Mouse (Mus musculus) C2C12 (cell line): ENCODE data around the gene Hcls1.

Source experiments
- CEBPB ChIP-seq: IDR thresholded peaks from one replicate; pipeline ENCODE4 v1.6.1; 2011; ENCODE audit warnings: low read depth, mild to moderate bottlenecking, control low read depth, moderate library complexity
- CTCF ChIP-seq: IDR thresholded peaks from one replicate; pipeline ENCODE4 v1.5.1; 2011; ENCODE audit not compliant: control insufficient read depth, insufficient read depth, insufficient read length
- FOSL1 ChIP-seq: IDR thresholded peaks from one replicate; pipeline ENCODE4 v1.8.0; 2011; ENCODE audit warnings: mild to moderate bottlenecking, low read length; ENCODE audit not compliant: poor library complexity, insufficient read depth, severe bottlenecking
- MAX ChIP-seq: IDR thresholded peaks from one replicate; pipeline ENCODE4 v1.6.1; 2011; ENCODE audit warnings: mild to moderate bottlenecking, control low read depth
- MYOD1 ChIP-seq: IDR thresholded peaks from one replicate; pipeline ENCODE4 v1.6.1; 2011; ENCODE audit warnings: low read depth; ENCODE audit not compliant: control insufficient read depth, insufficient read length
- MYOG ChIP-seq: IDR thresholded peaks from one replicate; pipeline ENCODE4 v1.6.1; 2011; ENCODE audit not compliant: control insufficient read depth, insufficient read length; ENCODE audit errors: extremely low read depth
- USF1 ChIP-seq: IDR thresholded peaks from one replicate; pipeline ENCODE4 v1.6.1; 2011; ENCODE audit warnings: low read depth, mild to moderate bottlenecking, control low read depth, moderate library complexity

DNA sequence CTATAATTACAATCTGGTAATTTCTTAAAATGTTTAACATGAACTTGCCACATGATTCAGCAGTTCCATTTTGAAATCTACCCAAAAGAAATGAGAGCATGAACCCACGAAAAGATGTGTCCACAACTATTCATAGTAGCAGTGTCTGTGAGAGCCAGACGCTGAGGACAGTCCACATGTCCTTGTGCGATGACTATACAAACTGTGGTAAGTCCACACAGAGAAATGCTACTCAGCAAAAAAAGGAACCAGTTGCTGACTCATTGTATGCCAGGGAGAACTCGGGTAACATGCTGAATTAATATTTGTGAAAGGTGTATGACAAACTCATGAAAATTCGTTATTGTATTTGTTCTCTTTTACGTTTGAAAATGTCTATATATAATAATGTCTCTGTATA is 62.9 kb downstream of the Hcls1 start:
- TF ChIP-seq CTCF: no peak
- TF ChIP-seq CEBPB: no peak
- TF ChIP-seq MAX: no peak
- no peak for TF ChIP-seq MYOG
- TF ChIP-seq FOSL1: no peak
- TF ChIP-seq MYOD1: no peak
- no peak for TF ChIP-seq USF1
